Mouse (Mus musculus) spleen, postnatal 14 days (tissue): ENCODE results near the gene Hist1h4c.
A peak's percentile ranks its signal among the peaks of the same experiment; 100 is the strongest.

Experiments
- DNase-seq, 2 experiments: peaks; one replicate each; pipeline ENCODE4 v3.0.0; 2021 to 2022; ENCODE audit warnings: low spot score in 2 of 2

Gene Hist1h4c

DNA sequence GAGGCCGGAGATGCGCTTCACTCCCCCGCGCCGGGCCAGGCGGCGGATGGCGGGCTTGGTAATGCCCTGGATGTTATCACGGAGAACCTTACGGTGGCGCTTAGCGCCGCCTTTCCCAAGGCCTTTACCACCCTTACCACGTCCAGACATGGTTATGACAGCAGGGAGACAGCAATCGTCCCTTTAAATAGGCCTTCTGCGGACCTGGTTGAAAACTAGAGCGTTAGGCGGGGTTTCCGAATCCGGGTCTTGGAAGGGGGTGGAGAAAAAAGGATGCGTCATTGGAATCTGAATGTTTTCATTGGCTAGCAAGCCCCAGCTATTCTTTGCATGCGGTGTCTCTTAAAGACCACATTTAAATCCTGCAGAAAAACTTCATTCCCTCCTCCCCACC, at the start of gene Hist1h4c:
Gene Hist1h4c, minus strand, starts transcription at position 155 of the 394 bp plus-strand sequence.
- peak; percentile 98 to 100 for DNase-seq

DNA sequence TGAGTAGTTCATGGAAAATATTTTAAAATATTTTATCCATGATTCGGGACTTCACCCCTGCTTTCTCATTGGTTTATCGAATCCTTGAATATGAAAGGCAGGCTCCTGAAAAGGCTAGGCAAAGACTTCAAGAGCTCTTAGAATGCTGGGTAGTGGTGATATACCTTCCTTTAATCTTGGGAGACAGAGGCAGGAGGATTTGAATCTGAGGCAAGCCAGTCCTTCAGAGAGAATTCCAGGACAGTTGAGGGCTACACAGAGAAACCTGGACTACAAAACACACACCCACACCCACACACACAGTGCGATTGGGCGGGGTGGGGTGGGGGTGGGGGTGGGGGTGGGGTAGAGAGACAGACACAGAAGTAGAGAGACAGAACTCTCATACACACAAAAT, 49.6 kb upstream of the Hist1h4c start:
- DNase-seq: no peak

DNA sequence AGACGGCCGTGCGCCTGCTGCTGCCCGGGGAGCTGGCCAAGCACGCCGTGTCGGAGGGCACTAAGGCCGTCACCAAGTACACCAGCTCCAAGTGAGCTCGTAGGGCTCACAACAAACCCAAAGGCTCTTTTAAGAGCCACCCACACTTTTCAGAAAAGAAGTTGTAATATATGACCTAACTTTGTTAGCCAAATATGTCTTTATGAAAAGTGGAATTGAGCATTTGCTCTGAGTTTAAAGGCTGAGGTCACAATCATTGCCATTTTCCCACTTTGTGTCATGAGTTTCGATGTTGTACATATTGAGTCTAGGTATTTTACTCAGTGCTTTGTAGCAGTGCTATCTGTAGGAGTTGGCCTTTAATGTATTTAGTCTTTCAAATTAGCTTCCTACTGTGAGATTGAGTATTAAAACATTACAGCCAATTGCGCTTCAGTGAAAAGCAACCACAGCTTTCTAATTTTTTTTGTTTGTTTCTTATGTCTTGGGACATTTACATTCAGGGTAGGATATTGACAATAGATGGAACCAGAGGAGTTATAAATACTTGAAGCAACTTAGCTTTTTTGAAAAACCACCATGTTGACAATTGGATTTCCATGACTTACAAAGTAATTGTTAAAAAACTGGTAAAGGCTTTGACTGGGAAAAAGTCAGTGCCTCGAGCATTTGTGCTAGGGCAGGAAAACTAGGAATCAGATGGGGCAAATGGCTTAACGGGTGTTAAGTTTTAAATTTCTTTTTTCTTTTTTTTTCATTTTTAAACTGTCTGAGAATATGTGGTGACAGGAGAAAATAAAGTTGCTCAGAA, 49.0 kb upstream of the Hist1h4c start:
- DNase-seq: no peak

DNA sequence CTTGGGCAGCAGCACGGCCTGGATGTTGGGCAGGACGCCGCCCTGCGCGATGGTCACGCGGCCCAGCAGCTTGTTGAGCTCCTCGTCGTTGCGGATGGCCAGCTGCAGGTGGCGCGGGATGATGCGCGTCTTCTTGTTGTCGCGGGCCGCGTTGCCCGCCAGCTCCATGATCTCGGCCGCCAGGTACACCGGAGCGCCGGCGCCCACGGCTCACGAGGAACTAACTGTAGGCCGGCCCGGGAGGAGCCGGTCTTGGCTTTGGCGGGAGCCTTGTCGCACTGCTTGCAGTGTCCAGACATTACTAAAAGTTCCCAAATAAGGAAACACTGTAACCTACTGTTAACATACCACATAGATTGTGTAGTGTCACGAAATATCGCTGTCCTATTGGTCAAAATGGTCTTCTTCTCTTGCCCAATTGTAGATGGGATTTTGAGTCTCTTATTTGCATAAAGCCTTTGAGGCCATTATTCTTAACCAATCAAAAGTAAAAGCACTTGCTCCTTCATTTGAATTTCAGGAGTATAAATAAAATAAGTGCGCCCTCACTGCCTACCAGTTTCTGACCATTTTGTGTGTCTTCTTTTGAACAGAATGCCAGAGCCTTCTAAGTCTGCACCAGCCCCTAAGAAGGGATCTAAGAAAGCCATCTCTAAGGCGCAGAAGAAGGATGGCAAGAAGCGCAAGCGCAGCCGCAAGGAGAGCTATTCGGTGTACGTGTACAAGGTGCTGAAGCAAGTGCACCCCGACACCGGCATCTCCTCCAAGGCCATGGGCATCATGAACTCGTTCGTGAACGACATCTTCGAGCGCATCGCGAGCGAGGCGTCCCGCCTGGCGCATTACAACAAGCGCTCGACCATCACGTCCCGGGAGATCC, 48.2 kb upstream of the Hist1h4c start, which contains the start of gene Hist1h2bb:
Gene Hist1h2bb, plus strand, starts transcription at position 534 of the 880 bp plus-strand sequence.
- peak; percentile 54 to 56 for DNase-seq

DNA sequence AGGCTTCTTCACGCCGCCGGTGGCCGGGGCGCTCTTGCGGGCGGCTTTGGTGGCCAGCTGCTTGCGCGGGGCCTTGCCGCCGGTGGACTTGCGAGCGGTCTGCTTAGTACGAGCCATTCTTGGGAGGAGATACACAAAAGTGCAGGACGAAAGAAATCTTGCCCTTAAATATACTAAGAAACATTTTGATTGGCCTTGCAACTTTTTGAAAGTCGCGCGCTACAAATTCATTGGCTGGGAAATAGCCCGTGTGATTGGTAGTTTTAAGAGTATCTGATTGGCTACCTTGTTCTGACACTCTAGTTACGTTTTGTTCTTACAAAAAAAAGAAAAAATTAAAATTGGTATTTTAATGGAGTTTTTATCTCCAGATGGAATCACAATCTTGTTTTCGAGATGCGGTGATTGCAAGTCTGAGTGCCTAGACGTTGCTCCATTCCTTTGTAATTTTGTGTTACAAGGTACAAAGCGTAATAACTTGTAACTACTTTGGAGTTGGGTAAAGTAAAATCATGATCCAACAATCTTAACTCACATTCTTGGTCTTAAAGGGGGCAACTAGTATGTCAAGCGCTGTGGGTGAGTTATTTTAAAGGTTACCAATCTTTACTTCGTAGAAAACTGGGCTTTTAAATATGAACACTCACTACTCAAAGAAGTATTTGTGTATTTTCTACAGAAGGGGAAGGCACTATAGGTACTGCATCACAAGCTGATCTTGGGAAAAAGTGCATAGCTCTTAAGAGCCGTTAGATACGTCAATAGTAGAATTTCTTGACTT, 47.3 kb upstream of the Hist1h4c start, which contains the start of gene Hist1h3c:
Gene Hist1h3c, minus strand, starts transcription at position 222 of the 781 bp plus-strand sequence.
- peak; percentile 69 to 83 for DNase-seq

DNA sequence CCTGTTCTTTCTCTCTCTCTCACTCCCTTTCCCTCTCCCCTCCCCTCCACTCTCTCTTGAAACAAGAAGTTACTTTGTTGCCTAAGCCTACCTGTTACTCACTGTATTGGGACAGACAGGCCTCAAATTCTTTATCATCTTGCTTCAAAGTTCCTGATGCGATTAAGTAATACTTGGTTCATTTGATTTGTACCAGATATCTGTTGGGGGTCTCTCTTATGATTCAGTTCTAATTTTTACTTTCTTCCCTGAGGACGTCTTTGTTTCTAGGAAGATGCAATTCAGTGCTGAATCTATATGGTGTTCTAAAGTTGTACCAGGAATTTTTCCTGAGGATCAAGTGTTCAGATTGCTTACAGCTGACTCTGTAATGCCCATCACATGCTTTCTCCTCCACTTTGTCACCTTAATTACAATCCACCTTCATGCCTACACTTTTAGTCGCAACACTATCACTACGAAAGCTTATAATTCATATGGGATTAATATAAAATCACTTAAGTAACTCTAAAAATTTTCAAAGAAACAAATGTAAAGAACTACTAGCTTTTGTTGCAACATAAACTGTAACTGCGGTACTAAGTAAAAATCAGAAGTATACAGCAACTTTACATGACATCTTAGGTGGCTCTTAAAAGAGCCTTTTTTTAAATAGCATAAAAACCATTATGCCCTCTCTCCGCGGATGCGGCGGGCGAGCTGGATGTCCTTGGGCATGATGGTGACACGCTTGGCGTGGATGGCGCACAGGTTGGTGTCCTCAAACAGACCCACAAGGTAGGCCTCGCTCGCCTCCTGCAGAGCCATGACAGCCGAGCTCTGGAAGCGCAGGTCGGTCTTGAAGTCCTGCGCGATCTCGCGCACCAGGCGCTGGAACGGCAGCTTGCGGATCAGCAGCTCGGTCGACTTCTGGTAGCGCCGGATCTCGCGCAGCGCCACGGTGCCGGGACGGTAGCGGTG, 46.4 kb upstream of the Hist1h4c start:
- DNase-seq: no peak

DNA sequence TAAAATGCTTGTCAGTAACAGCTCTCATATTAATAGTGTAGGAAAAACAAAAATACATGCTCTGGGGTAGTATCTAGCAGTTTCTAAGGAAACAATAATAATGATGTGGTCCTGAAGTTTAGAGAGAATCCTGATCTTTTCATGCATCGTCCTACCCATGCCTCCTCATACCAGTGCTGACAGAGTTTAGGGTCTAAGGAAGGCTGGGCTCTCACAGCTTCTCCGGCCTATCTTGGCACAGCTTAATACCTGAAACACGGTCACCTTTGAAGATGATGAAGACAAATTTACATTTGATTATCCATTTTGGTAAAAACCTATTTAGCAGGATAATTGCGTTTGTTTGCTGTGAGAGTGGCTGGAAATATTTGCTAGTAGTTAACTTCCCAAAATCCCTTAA, 45.7 kb upstream of the Hist1h4c start:
- no peak for DNase-seq

DNA sequence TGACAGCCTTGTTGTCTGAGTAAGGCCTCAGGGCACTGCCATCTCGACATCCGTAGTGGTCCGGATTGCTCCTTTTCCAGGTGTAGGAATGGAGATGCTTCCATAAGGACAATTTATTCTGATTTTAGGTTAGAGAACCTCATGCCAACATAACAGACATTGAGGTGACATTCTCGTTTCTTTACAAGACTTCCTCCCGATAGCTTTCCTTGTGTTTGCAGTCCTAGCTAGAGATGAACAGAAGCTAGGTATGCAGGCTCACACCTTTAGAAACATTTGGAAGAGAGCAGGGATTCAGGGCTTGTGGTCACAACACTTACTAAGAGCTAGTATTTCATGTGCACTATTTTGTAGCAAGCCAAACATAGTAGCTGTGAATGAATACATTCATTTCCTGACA, 45.0 kb upstream of the Hist1h4c start:
- DNase-seq: no peak

DNA sequence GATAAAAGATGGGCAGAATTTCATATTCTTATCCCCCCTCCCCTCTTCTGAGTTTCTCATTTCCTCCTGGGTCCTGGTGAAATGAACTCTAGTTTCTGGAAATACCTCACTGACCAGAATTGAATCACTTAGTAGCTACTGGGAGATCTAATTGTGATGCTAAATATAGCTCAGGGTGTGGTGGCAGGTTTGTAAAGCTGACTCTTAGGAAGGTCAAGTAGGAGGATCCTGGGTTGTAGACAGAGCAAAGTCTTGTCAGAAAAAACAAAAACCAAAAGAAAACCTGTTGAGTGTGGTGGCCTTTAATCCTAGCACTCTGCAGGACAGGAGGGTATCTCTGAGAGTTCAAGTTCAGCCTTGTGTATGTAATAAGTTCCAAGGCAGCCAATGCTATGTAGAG, 43.8 kb upstream of the Hist1h4c start:
- DNase-seq: no peak

DNA sequence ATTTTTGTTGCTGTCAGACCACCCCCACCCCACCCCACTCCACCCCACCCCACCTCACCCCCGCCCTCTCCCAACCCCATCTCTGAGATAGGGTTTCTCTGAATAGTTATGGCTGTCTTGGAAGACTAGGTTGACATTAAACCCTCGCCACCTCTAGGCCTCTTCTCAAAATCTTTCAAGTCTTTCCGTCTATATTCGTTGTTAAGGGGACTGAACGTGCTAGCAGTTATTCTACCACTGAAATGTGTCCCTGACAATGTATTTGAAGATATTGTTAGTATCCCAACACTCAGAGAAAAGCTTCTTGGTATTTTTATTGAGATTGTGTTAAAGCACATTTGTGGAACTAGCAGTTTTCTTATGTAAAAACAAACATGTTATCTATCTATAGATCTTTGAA, 42.7 kb upstream of the Hist1h4c start:
- no peak for DNase-seq

DNA sequence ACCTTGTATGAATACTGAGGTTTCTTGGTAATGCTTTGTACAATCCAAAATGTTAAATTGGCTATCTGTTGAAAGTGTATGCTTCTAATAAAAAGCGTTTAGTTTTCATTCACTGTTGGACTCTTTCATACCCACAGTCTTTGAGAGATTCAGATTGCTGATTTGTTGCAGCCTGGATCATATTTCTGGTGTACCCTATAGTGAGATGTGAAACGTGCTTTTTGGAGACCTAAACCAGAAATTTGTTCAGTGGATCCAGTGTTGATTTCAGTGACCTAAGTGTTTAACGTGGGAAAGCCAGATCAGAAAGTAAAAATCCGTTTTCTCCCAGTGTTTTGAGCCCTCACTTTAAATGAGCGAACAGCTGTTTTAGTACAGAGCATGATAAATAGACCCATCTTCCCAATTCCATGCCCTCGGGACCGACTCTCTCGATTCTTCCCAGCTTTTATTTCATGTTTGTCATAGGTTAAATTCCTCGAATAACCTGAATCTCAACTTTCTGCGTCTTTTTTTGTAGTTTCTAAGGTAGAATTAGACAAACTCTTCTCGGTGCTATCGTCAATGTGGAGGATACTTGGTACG, 42.1 kb upstream of the Hist1h4c start:
- no peak for DNase-seq

DNA sequence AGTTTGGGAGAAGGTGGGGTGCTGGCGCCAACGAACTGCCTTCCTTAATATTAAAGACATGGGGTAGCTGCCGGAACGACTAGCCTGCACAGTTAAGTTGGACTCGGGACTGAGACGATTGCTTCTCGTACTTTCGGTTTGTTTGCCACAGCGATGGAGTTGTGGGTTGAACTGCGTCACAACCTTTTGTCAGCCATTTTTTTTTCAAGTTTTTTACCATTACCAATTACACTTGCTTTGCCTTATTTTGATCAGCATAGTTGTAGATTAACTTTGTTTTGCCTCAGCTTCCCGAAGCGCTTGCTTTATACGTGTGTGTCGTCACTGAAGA, 41.6 kb upstream of the Hist1h4c start:
- DNase-seq: no peak

DNA sequence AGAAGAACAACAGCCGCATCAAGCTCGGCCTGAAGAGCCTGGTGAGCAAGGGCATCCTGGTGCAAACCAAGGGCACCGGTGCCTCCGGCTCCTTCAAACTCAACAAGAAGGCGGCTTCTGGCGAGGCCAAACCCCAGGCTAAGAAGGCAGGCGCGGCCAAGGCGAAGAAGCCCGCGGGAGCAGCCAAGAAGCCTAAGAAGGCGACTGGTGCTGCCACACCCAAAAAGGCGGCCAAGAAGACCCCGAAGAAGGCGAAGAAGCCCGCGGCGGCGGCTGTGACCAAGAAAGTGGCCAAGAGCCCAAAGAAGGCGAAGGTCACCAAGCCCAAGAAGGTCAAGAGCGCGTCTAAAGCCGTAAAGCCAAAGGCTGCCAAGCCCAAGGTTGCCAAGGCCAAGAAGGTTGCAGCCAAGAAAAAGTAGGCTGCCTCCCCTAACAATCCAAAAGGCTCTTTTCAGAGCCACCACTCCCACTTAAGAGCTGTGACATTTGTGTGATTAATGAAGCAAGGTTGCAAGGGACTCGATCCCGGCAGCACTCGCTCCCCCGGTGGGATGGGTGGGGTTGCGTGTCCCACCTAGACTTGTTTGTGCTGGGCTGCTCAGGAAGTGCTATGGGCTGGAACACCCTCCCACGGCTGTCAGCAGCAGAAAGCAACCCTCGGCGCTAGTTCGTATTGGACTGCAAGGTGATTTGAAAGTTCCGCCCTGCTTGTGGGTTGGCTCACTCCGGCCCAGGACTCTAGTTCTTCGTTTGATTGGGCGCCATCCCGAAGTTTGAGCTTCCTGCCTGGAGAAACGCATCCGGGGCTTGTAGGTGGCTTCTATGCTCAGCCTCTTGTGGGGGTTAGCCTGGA, 41.0 kb upstream of the Hist1h4c start:
- peak; percentile 85 to 90 for DNase-seq

DNA sequence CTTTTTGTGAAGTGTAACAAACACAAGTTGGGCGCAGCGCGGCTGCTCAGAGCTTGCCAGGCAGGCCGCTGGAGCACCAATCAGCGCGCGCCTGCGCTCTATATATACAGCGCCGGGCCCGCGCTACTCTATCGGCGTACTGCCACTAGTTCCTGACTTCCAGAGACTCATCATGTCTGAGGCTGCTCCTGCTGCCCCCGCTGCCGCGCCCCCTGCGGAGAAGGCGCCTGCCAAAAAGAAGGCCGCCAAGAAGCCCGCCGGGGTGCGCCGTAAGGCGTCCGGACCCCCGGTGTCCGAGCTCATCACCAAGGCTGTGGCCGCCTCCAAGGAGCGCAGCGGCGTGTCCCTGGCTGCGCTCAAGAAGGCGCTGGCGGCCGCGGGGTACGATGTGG, 40.4 kb upstream of the Hist1h4c start, which contains the start of gene Hist1h1c:
Gene Hist1h1c, plus strand, starts transcription at position 132 of the 392 bp plus-strand sequence.
- DNase-seq: peak; percentile 94 to 98

DNA sequence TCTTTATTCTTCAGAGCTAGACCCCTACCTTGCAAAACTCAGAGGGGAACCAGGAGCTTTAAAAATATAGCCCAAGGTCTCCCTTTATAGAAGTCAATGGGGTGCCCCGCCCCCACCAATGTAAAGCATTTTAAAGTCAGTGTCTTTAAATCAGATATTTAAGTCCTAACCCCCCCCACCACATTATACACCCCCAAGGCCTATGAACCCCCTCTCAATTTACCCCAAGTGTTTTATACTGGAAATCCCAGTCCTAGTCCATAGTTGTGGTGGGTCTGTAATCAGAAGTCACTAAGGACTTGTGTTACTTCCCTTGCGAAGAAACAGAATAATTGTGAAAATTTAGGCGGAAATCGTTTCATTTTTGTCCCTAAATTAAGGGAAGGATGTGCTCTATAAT, 39.8 kb upstream of the Hist1h4c start:
- no peak for DNase-seq

DNA sequence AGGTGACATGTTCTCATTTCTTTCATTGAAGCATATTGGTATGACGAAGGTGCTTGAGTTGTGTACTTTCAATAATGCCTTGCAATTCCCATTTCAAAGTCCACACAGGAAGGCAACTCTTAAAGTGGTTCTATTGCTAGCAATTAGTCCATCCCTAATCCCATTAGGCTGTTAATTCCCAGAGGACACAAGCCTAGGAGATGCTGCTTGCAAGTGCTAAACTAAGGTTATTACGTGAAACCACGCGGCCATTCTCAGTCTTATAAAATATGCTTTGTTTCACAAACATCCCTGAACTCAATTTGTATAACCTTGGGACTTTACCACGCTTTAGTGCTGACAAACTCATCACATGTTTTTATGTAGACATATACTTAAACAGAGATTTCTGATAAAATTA, 38.8 kb upstream of the Hist1h4c start:
- DNase-seq: no peak

DNA sequence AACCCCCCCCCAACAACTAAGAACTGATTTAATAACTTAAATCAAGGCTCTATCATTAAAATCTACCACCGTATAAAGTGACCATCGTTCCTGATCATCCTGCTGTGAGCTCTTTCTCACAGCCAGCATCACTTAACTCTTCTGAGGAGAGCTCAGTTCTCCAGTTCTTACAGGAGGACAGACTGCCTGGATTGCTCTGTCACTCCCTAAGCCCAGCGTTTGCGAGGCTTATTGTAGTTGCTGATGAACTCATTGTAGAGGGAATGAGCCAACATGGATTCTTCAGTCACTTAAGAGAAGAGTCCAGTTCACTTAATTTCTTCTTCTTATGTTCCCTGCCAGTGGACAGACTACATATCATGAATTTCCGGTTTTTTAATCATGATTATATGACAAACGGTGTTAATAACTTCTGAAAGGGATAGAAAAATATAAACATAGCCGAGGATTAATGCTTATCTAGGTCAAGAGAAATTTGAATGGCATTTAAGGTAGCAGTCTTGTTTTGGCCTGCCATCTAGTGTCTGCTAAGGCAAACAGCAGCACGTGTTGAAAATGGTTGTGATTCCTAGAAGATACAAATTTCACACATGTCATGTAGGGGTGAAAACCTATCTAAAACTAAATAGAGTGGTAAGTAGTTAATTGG, 34.0 kb upstream of the Hist1h4c start:
- DNase-seq: no peak

DNA sequence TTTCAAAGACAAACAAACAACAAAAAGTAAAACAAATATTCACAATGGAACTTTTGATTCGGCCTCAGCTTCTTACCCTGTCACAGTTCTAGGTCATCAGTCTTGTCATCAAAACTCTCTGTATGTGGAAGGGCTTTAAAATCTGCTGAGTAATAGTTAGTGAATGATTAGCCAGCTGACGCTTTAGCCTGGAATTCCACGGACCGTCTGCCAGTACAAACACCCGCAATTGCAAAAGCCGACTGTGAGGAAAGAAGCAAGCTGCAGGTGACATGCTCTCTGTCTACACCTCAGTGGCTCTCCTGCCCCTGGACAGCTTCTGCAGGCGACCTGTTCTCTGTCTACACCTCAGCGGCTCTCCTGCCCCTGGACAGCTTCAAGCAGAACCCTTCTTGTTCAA, 32.2 kb upstream of the Hist1h4c start:
- DNase-seq: no peak

DNA sequence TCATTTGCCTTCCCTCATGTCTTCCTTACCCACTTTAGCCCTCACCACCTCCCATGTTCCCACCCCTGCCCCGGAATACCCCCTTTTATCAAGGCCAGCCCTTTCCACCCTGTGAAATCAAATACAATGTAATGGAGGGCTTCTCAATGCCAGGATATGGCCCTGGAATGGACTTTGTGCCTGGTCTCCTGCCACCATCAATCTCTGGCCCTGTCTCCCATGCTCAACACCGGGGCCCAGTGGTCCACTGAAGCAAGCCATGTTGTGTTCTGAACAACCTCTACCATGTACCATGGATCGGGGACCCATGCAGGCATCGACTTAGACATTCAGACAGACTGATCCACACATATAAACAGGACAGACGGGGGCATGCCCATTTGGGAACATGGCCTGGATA, 31.5 kb upstream of the Hist1h4c start:
- no peak for DNase-seq
